Mouse (Mus musculus): ENCODE measurements around the gene 1500009C09Rik. TPM values are rescaled to one million over a fixed set of nuclear protein-coding genes. Genes with fewer than 3 reads are reported as not detected.
"Not testable (repeated sequence)": the region's sequence is repeated elsewhere in the genome, so short reads cannot be mapped to it uniquely, and the experiment has no call there.

The 1500009C09Rik gene
- total RNA-seq, 2 experiments from 2014 or later, result not detected

DNA sequence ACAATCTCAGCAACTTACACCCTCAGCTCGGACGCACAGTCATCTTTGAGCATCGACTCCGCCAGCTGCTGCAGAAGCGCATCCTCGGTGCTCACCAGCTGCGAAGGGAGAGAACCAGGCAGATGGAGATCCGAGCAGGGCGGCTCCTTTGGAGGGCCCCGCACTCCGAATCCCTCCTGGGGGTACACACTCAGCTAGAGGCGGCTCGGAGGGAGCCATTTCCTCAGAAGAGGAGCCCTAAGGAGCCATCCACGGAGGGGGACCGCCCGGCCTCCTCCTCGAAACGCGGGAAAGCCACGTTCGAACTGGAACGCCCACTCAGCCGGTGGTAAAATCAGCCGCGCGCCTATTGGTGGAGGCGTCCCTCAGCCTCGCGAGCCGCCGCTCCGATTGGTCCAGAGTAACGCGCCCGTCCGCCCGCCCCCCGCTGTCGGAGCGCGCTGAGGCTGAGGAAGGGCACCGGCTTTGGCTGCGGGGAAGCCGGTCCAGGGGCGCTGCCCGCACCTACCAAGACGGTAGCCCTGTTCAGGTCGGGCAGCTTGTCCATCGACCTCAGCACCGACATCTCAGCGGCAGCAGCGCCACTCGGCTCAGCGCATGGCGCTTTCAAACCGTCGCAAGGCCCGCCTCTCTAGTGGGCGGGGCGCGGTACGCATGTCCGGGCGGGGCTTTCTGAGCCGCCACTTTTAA is 7.9 kb upstream of the 1500009C09Rik start, which contains the start of gene Cenpm:
Gene Cenpm, minus strand, starts transcription at position 634 of the 690 bp plus-strand sequence.
- ATAC-seq (replicated peaks; ENCODE audit: low FRiP score, poor library complexity, severe bottlenecking), result peak; percentile 96

DNA sequence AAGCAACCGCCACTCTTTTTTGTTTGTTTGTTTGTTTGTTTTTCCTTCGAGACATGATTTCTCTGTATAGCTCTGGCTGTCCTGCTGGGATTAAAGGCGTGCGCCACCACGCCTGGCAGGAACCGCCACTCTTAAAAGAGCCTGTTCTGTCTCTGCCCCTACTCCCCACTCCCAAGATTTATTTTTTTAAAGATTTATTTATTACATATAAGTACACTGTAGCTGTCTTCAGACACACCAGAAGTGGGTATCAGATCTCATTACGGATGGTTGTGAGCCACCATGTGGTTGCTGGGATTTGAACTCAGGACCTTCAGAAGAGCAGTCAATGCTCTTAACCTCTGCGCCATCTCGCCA is 7.4 kb upstream of the 1500009C09Rik start:
- ATAC-seq (replicated peaks; ENCODE audit: low FRiP score, poor library complexity, severe bottlenecking), result not testable (repeated sequence)

DNA sequence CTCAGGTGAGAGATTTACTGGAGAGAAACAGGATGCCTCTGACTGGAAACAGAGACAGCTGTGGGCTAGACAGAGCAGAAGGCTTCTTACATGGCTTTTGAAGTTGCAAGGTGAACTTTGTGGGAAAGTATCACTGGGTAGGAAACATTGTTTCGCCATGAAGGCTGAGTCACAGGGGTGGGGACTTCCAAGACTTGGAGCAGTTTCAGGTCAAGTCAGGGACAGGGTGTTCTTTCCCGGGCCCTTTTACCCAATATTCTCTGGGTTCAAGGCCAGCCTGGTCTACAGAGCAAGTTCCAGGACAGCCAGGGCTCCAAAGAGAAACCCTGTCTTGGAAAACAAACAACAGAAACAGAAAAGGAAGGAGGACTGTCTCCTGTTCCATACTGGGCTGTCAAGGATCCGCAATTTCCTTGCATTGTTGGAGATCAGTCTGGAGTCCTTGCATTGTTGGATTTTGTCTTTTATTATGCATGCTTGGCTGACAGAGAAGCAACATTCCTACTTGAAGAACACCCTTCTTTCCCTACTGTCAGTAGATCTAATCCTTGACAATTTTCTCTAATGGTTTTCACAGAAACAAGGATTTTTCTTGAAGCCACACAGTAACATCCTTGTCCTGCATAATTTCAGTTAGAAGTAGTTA is 4.9 kb upstream of the 1500009C09Rik start:
- ATAC-seq (replicated peaks; ENCODE audit: low FRiP score, poor library complexity, severe bottlenecking), result no peak

DNA sequence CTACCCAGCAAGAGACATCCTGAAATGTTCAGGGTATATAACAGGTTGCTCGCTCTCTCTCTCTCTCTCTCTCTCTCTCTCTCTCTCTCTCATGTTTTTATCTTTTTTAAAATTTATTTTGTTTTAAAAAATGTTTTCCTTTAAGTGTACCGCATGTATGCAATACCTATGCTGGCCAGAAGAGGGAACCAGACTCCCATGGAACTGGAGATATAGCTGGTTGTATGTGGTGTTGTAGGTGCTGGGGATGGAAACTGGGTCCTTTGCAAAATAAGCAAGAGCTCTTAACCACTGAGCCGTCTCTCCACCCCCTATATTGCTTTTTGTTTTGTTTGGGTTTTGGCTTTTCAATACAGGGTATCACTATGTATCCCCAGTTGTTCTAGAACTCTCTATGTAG is 618 bp upstream of the 1500009C09Rik start:
- no peak for ATAC-seq (replicated peaks; ENCODE audit: low FRiP score, poor library complexity, severe bottlenecking)

DNA sequence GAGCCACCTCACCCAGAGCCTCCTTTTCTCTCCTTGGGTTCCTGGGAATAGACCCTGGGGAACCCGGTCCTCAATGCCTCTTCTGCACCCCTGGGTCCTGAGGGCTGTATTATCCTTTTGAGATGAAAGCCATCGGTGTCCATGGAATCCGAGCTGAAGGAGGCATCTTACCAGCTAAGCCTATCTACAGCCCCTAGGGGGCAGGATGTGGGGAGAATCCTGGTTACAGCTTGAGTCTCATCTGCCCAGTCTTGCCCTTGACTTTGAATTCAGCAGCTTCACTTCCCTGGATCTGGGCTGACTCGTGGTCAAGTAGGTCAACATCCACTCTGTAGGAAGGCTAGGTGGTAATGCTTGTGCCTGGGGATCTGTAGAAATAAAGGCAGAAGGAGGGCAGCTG is 3.1 kb downstream of the 1500009C09Rik start:
- no peak; the same call in 1 of the 2 replicates for ATAC-seq (replicated peaks; ENCODE audit: low FRiP score, poor library complexity, severe bottlenecking)

DNA sequence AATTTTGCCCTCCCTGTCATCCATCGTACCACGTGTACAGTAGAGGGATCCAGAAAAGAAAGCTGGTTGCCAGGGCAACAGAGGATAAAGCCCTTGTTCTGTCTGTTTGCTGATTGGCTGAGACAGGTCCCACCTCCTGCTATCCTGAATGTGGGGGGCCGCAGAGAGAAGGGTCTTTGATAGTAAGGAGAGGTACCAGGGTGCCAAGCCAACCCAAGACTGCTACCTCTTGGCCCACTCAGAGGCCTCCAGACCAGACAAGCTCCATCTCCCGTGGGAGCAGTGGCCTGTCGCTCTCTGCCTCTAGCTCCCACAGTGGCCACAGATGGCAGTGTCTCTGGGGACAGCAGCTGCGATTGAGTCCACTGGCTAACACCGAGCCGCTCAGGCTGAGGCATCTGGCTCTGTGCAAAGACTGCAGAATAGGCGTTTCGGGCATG is 3.8 kb downstream of the 1500009C09Rik start:
- ATAC-seq (replicated peaks; ENCODE audit: low FRiP score, poor library complexity, severe bottlenecking), result no peak

DNA sequence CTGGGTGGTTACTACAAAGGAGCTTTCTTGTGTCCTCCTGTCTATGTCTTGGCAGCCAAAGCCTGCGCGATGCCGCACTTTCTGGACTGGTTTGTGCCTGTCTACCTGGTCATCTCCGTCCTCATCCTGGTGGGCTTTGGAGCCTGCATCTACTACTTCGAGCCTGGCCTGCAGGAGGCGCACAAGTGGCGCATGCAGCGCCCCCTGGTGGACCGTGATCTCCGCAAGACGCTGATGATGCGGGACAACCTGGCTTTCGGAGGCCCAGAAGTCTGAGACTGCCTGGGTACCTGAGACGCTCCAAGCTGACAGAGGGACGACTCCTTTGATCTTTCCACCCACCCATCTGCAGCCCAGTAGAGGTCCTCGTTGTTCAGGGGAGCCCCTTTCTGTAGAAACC is 7.3 kb downstream of the 1500009C09Rik start:
- ATAC-seq (replicated peaks; ENCODE audit: low FRiP score, poor library complexity, severe bottlenecking), result peak; percentile 75

DNA sequence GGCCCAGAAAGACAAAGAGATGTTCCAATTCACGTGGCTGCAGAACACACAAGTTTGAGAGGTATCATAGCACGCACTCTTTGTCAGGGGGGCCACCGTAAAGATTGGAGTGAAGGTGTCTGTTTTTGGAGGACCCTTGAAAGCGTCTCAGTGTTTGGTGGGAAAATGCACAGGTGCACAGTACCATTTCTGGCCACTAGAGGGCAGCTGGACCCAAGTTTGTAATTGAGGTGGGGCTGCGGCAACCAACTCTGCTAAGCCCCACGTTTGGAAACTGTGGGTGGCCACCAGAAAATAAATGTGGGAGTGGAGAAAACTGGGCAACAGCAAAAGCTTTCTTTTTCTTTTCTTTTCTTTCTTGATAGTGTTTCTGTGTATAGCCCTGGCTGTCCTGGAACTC is 14.2 kb downstream of the 1500009C09Rik start:
- peak; percentile 71; the same call in 1 of the 2 replicates for ATAC-seq (replicated peaks; ENCODE audit: low FRiP score, poor library complexity, severe bottlenecking)

DNA sequence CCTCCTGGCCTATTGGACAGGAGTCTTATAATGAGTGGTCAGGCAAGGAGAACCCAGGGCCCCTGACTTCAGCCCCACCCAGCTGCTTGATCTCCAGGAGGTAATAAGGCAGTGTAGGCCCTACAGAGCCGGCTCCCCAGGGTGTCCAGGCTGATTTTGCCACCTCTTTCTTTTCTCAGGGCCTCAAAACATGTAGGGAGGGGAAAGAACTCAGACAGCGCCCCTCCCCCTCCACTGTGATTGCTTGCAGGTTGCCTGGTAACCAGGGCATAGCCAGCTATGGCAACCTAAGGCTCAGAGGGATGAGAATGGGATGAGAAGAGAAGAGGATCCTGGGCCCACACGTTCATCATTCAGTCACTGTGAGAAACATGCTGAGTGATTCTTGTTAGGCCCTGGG is 16.0 kb downstream of the 1500009C09Rik start:
- ATAC-seq (replicated peaks; ENCODE audit: low FRiP score, poor library complexity, severe bottlenecking), result no peak

DNA sequence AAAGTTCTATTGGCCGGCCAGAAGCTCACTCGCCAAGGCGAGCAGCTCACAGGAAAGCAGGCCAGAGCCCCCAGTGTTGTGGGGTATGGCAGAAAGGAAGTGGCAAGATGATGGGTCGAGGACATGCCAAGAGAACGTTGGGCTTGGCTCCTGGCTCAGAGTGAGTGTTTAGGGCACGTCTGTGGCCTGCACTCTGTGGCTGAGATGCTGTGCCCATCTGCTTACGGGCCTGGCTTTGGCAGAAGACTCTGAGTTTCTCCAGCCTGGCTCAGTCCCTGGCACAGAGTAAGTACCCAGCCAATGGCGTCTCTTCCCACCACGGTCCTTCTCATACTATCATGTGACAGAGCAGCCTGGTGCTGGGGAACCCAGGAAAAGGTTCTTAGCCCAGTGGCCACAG is 16.6 kb downstream of the 1500009C09Rik start:
- no peak for ATAC-seq (replicated peaks; ENCODE audit: low FRiP score, poor library complexity, severe bottlenecking)

DNA sequence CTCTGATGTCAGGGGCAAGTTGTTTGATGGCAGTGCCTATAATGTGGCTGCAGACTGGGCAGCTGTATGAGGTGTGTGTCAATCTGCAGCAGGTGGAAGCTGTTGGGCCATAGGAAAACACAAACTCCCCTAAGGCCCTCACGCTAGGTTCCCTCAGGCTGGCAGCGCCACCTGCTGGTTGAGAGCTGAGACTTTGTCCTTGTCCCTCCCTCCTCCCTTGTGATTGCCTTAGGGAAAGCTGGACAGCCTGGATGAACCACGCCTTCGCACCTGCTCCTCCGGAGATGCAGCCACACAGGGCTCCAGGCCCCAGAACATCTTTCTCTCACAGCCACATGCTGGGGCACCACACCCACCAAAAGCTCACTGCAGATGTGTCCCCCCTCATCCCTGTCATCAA is 19.0 kb downstream of the 1500009C09Rik start:
- peak; percentile 68 for ATAC-seq (replicated peaks; ENCODE audit: low FRiP score, poor library complexity, severe bottlenecking)

DNA sequence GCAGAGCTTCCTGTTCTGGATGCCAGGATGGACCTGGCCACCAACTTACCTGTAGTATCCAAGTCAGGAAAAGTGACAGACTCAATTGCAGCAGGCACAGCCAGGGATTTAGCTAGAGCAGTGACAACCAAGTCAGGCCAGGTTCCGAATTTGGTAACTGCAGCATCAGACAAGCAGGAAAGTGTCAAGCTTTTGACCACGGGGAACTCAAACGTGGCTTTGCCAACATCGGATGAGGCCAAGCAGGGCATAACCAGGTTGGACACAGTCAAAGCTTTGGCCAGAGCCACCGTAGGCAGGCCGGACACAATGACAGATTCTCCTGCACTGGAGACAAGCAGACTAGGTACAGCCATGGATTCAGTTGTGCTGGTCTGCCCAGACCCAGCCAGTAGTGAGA is 20.1 kb downstream of the 1500009C09Rik start:
- ATAC-seq (replicated peaks; ENCODE audit: low FRiP score, poor library complexity, severe bottlenecking), result no peak

DNA sequence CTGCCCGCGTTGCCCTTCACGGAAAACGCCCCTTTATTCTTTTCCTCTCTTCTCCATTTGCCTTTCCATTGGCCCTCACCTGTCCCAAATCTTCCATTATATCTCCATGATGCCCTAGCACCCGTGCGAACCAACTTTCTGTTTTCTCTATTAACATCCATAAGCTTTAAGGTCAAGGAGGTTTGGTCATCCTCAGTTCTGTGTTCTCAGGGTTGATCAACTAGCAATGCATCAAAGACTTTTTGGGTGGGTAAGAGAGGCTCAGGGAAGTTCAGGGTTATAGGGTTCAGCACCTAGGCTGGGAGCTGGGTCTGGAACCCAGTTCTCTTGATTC is 22.4 kb downstream of the 1500009C09Rik start, which contains the start of gene Sept3:
Gene Sept3, plus strand, starts transcription at position 301 of the 334 bp plus-strand sequence.
- no peak for ATAC-seq (replicated peaks; ENCODE audit: low FRiP score, poor library complexity, severe bottlenecking)

DNA sequence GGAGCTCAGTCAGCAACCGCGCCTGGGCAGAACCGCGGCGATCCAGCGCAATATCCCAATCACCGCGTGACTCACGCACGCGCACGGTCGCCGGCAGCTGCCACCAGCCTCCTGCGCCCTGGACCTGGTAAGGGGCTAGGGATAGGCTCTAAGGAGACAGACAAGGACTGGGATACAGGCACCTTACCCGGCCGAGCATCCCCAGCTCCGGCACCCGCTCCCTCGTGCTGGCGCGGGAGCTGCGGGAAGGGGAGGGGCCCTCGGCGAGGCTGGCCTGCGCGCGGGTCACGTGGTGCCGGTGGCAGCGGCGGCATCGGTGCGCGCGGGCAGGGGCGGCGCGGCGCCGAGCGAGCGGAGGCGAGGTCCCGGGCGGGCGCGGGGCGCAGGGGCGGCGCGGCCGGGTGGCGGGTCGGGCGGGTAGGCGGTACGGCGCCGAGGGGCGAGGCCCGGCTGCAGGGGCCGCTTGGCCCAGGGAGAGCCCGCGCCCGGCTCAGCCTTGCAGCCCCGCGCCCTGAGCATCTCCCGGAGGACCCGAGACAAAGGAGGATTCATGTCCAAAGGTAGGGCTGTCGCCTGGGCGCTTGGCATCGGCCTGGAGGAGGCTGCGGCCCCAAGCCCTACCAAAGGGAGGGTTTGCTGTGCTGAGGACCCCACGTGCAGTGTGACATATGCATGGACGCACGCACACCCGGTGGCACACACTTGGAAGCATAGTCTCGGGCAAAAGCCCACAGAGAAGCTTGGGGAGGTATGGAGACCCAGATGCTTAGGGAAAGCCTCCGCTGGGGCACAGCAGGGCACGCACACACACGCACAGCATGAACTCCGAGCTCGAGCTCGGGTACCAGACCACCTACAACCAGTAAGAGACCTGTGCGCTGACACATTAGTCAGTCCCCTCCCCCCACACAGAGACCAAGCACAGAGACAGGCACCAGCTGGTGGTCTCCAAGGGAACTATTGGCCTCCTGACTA is 23.0 kb downstream of the 1500009C09Rik start:
- ATAC-seq (replicated peaks; ENCODE audit: low FRiP score, poor library complexity, severe bottlenecking), result no peak

DNA sequence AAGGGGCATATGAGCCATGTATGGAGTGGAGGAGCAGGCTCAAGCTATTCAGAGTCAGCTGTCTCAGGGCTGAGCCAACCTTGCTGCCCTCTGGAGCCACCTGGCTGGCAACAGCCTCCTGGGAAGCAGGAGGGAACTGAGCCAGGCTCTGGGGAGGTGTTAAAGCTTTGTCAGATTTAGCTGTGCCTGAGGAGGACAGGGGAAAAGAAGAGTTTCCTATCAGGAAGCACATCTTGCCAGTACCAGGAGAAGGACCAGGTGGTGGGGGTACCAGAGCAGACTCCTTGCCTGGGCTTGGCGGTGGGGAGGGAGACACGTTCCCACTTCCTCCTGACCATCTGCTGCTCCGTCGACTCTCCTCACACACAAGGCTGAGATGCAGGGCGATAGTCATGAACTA is 25.4 kb downstream of the 1500009C09Rik start:
- no peak for ATAC-seq (replicated peaks; ENCODE audit: low FRiP score, poor library complexity, severe bottlenecking)

DNA sequence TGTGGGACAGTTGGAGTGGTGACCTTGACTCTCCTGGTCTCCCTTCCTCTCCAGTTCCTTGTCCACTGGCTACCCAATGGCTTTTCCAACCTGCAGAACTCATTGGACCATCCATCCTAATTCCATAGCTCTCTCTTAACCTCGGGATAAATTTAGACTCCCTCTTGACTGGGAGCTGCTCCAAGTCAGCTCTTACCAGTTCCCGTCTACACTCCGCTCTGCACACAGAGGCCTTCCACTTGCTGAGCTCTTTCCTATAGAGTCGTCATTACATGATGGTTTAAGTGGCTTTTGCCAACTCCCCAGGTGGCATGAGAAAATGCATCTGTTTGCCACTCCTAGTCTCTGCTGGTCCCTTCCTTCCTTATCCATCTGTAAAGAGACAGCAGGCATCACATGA is 28.4 kb downstream of the 1500009C09Rik start:
- ATAC-seq (replicated peaks; ENCODE audit: low FRiP score, poor library complexity, severe bottlenecking), result no peak

DNA sequence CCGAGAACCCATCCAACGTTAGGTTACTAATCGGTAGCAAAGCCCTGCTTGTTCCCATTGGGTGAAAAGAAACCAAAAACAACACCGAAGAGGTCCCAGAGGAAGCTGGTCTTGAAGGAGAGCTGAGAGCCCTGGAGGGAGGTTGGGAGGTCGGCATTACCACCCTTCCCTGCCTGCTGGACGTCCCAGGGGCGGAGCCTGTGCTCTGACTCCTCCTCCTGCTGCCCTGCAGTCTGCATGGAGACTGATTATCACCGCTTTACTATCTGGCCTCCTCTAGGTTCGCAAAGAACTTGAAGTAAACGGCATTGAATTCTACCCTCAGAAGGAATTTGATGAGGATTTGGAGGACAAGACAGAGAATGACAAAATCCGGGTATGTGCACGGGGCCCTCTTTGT is 34.0 kb downstream of the 1500009C09Rik start:
- no peak; the same call in 1 of the 2 replicates for ATAC-seq (replicated peaks; ENCODE audit: low FRiP score, poor library complexity, severe bottlenecking)

DNA sequence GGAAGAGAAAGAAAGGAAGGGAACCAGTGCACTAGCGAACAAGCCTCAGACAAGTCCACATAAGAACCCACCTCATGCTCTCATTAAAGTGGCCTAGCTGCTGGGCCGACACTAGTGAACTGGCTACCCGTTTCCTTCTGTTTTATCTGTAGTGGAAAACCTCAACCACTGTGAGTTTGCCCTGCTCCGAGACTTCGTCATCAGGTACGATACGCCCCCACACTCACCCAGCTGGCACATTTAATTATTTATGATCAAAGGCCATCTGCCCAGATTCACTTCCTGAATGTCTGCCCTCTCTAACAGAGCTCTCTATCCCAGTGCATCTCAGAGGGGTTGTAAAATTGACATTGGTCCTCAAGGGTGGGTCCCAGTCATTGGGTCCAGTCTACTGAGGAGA is 38.1 kb downstream of the 1500009C09Rik start:
- ATAC-seq (replicated peaks; ENCODE audit: low FRiP score, poor library complexity, severe bottlenecking), result no peak

DNA sequence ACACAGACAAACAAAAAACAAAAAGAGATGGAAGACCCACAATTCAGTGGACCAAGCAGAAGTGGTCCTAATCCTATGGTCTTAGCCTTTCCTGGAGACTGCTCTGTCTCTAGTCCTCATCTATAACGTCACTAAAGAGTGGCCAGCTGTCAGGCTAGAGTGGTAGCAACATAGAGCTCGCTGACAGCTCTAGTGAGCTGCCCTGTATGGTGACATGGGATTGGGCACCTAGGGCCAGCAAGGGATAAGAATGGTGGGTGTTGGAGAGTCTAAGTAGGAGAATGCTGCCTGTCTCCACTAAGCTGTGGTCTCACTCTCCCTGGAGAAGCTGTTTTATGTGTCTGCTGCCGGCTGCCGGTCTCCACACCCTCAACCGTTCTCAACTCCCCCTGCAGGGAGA is 40.7 kb downstream of the 1500009C09Rik start:
- ATAC-seq (replicated peaks; ENCODE audit: low FRiP score, poor library complexity, severe bottlenecking), result no peak

DNA sequence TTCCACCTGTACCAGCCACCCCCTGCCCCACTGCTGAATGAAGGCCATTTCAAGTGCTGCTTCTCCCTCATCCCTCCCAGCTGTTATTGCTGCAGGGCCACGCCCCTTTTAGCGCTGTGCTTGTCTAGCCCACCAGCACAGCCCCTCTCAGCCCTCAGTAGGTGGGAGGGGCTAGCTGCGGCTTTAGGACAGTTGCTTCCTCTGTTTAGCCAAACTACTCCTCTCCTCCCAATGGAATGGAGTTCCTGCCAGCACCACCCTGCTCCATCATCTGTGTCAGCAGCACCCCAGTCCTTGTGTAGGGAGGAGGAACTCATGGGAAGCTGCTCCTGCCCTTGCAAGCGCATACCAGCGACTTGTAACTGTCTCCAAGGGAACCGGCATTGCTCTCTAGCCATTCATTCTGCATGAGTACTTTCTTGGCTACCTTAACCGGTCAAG is 41.1 kb downstream of the 1500009C09Rik start:
- ATAC-seq (replicated peaks; ENCODE audit: low FRiP score, poor library complexity, severe bottlenecking), result no peak

Measured in erythroid progenitor cell, adult 5-6 weeks (primary cell).